Mouse (Mus musculus): ENCODE measurements around the gene Prkn.

Gene Prkn

DNA sequence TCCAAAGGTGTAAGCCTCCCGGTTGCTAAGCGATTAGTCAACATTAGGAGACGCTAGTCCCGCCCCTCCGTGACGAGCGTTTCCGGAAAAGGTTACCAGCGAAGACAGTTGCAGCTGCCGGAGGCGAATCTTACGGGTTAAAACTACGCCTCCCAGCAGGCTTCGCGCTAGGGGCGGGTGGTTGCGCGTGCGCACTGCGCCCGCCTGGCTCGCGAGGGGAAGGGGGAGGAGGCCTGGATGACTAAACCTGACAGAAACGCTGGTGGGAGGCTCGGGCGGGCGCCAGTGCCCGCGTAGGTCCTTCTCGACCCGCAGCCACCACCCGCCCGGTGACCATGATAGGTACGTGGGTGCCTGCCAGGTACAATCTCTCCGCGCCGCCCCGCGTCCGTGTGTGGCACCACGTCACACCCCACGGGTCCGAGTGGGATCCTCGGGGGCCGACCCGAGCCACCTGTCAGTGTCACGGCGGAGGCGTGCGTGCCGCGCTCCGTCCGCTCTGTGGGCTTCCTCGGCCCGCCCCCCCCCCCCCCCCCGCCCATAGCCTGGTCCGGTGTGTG, at the start of gene Prkn, which contains the start of gene Pacrg:
TSS of gene Prkn (plus strand) at position 237 of the 560 bp plus-strand sequence.
TSS of gene Pacrg (minus strand) at position 164 of the 560 bp plus-strand sequence.
- peak; percentile 99 for DNase-seq (ENCODE audit: low spot score)

GRCm38 (mm10) chr17:10791661-10792060, 48.5 kb upstream of the Prkn start:
- DNase-seq (ENCODE audit: low spot score) = no peak

GRCm38 (mm10) chr17:10806692-10807091, 33.5 kb upstream of the Prkn start:
- DNase-seq (ENCODE audit: low spot score) = no peak

DNA sequence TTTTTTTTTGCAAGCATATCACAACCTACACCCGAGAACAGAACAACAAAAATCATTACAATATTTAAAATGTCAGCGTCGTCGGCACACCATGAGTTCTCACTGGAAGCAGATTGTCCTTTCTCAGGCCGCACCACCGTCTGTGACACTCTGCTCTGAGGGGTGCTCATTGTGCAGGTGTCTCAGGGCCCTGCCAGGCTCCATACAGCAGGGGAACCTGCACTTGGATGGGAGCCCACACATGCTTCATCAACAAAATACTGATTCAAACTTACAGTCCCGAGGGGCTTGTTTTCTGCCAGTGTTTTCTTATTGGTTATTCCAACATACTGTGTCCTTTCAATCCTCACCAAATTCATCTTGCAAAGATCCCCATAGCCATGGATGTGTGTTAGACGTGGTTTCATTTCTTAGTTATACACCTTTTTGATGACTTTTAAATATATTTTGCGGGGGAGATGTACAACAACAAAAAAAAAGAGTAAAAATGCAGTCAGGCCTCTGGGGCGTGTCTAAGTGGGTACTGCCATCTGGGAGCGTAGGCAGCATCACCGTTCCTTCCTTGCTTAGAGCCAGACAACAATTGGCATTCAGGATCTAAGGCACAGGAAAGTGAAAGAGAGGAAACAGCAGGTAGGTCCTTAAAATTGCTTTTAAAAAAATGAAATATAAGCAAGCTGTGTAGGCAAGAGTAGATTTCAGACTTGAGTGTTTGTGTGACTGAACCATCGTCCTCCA, 32.8 kb upstream of the Prkn start:
- no peak for DNase-seq (ENCODE audit: low spot score)

DNA sequence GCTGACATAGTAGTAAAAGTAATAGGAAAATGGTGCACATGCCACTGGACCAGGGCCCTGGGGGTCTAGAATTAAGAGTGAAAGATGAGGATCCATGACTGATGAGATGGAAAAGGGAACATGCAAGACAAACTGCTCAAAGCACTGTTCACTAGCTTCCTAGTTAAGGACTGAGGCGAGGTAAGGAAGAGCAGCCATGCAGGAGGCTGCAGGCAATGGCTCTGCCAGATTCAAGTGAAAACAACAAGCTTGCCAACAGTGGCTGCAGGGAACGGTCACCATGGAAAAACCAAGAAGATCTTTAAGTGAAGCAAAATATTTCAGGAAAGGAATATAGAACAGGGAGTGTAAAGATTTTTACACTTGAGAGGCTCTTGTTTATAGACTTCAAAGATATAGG, 31.6 kb upstream of the Prkn start:
- no peak for DNase-seq (ENCODE audit: low spot score)

DNA sequence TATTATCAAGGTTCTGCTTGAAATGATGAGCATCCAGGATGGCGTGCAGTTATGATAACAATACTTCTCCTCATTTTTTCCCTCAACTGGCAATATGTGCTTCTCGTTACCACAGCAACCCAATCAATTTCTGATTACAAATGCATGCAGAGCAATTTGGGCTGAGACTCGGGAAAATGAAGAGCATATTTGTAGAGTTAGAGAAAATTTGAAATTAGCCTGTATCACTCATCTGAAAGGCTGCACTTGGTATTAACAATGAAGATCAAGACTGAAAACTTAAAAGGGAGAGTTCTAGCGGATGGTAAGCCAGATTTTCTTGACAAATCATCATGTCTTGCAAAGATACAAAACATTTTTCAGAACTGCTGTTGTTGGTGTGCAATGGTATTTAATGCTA, 21.2 kb upstream of the Prkn start:
- DNase-seq (ENCODE audit: low spot score) = no peak

DNA sequence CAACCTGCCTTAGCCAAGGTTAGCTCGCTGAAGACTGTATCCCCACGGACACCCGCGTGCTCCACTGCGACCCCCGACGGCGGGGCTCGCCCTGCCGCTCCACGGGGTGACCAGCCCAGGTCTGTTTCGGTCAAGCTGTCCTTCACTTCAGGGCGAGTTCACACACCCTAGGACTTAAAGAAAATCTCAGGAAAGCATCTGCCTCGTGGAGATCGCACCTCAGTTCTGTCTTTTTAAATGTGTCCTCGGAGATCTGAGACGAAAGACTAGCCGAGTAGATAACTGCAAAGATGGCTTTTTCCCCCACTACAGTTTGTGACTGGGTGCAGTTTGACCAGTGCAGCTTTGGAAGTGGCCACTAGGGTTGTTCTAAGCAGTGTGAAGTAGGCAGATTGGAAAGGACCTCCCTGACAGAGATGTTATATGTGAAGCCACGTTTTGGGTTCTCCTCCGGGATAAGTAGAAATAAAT, 582 bp downstream of the Prkn start:
- peak; percentile 57 for DNase-seq (ENCODE audit: low spot score)

DNA sequence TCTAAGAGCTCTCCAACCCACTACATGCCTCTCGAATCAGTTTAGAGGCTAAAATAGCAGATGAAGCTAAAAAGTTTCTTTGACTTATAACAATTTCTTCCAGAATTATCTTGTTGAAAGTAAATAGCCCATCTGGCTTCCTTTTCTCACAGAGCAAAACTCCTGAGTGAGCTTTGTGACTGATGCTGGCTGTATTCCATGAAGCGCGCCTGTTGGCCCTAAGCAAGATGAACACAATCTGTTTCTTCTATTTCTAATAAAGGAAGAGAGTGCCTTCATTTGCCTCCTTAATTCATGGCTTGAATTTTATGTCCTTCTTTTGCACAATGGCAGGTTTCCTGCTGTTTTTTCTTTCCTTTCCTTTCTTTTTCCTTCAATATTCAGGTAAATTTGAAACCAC, 14.0 kb downstream of the Prkn start:
- no peak for DNase-seq (ENCODE audit: low spot score)

- DNase-seq (ENCODE audit: low spot score) = no peak
Measured at GRCm38 (mm10) chr17:10874208-10875187, 34.3 kb downstream of the Prkn start.

DNA sequence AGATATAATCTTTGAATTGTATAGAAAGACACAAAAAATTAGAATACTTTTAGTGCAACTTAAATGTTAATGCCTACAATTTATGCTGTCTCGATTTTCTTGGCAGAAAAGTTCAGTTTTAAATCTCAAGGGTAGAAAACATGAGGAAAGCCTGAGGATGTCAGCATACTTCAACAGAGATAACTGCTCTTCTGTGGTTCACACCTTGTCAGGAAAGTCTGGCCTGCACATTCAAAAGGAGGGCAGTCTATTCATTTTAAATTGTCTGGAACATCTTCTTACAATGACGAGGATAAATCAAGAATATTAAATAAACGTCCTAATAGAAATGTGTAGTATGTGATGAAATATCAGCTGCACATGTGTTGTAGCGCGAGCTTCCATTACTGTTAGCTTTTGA, 38.8 kb downstream of the Prkn start:
- DNase-seq (ENCODE audit: low spot score) = no peak

DNA sequence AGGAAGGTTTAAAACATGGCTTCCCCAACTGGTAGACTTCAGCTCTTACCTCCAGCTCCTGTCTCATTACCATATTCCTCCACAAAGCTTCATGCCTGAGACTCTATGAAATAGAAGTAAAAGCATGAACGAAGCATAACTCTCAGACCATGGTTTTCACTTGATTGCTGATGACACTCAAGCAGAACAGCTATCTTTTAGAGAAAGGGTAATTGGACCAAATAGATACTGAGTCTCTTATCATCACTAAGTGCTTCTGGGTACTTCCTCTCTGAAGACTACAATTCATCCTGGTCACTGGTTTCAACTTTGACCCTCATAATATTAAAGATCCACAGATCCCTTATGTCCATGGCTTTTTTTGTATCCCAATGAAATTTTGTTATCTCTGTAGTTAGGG, 42.1 kb downstream of the Prkn start:
- no peak for DNase-seq (ENCODE audit: low spot score)

GRCm38 (mm10) chr17:10887924-10888323, 47.7 kb downstream of the Prkn start:
- DNase-seq (ENCODE audit: low spot score) = no peak

- DNase-seq (ENCODE audit: low spot score) = no peak
Measured at GRCm38 (mm10) chr17:10901686-10902228, 61.6 kb downstream of the Prkn start.

GRCm38 (mm10) chr17:10936698-10937097, 96.5 kb downstream of the Prkn start:
- DNase-seq (ENCODE audit: low spot score) = no peak

DNA sequence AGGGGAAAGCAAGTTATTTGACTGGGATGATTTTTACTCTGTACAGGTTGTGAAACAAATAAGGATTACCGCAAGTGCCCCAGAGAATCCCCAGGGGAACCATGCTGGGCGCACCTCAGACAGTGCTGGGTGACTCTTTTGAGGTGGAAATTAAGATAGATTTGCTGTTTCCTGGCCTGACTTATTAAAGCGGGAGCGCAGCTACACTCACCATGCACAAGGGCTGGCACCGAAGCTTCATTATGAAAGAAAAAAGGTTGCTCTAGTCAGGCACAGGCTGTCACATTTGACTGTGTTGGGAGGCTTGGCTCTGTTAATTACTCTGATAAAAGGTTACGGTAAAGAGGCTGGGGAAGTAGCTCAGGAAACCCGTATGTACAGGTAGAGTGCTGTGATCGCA, 97.7 kb downstream of the Prkn start:
- no peak for DNase-seq (ENCODE audit: low spot score)

GRCm38 (mm10) chr17:10938755-10939154, 98.6 kb downstream of the Prkn start:
- no peak for DNase-seq (ENCODE audit: low spot score)

- no peak for DNase-seq (ENCODE audit: low spot score)
Measured at GRCm38 (mm10) chr17:10946552-10946951, 106.4 kb downstream of the Prkn start.

DNA sequence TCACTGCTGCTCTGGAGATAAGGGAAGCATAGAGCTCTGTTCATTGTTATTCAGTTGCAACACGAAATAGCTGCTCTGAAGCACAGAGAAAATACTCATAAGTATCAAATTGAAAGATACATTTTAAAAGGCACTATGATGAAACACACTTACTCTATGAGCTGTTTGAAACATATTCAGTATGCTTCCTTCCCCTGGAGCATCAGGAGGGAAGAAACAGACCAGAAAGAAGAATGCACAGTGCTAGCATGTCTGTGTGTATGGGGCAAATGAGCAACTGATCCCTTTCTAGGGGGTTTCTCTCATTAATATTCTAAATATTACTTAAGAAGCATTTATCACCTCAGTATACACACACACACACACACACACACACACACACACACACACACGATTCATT, 107.4 kb downstream of the Prkn start:
- DNase-seq (ENCODE audit: low spot score) = no peak

DNA sequence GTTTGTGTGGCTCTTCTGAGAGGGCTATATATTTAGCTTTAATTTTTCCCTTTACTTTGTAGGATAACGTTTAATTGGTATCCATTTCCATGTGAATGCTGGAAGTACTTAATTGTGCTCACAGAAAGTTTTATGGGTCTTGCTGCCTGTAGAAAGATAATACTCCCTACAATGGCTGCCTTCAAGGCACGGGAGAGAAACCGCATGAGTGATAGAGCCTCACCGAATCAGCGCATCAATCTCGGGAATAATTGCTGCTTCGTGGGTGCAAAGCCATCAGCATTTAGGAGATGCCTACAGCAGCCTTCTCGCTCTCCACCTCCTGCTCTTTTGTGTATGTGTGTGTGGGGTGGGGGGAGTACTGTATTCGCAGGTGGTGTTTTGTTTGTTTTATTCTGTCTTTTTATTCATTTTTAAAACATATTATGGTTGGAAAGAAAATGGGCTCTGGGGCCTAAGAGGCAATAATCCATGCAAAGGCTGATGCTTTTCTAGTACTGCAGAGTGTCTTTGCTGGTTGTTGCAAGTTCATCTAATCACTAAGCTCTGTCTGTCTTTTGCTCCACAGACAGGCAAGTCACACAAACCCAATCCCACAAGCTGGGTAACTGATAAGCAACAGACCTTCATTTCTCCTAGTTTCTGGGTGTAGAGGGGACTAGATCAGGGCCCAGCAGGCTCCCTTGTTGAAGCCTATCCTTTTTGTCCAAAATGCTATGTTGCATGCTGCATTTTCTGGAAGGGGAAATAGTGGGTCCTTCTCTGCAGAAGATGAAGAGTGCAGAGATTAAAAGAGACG, 119.1 kb downstream of the Prkn start:
- DNase-seq (ENCODE audit: low spot score) = no peak

GRCm38 (mm10) chr17:10962151-10962550, 122.0 kb downstream of the Prkn start:
- DNase-seq (ENCODE audit: low spot score) = no peak

GRCm38 (mm10) chr17:10982136-10982535, 142.0 kb downstream of the Prkn start:
- DNase-seq (ENCODE audit: low spot score) = no peak

Measured in lung, postnatal 25 days (tissue).